Mouse (Mus musculus) intestine, postnatal 0 days (tissue): ENCODE measurements around the gene Itgb1. TPM values are rescaled to one million over a fixed set of nuclear protein-coding genes. Genes with fewer than 3 reads are reported as not detected.
A peak's percentile ranks its signal among the peaks of the same experiment; 100 is the strongest.

ENCODE experiments used
- ATAC-seq: fragments of 200-750 bp; cut with Nextera tagmentation; 2 replicates; pipeline ENCODE4 v1.8.0; 2017; ENCODE audit warnings: mild to moderate bottlenecking, moderate TSS enrichment, moderate library complexity
- H3K27ac ChIP-seq: fragments of 300-500 bp; sonication (generic); 2 replicates; pipeline ENCODE4 v1.5.1; 2014; ENCODE audit warnings: mild to moderate bottlenecking, low read depth, low read length, moderate library complexity
- H3K27me3 ChIP-seq: fragments of 300-500 bp; sonication (generic); replicated peaks from 2 replicates; pipeline ENCODE4 v1.6.1; 2014; ENCODE audit warnings: low read length, mixed read lengths; ENCODE audit not compliant: control insufficient read depth, insufficient read depth
- H3K36me3 ChIP-seq: fragments of 300-500 bp; sonication (generic); 2 replicates; pipeline ENCODE4 v1.6.1; 2014; ENCODE audit warnings: mild to moderate bottlenecking, moderate library complexity; ENCODE audit not compliant: control insufficient read depth, insufficient read depth
- H3K4me1 ChIP-seq: fragments of 300-500 bp; sonication (generic); replicated peaks from 2 replicates; pipeline ENCODE4 v1.6.1; 2014; ENCODE audit warnings: antibody characterized with exemption, low read length, mixed read lengths; ENCODE audit not compliant: control insufficient read depth, insufficient read depth
- H3K4me2 ChIP-seq: fragments of 300-500 bp; sonication (generic); replicated peaks from 2 replicates; pipeline ENCODE4 v1.6.1; 2014; ENCODE audit warnings: low read depth, mild to moderate bottlenecking, moderate library complexity
- H3K4me3 ChIP-seq: fragments of 300-500 bp; sonication (generic); 2 replicates; pipeline ENCODE4 v1.5.1; 2014; ENCODE audit warnings: low read depth, low read length
- H3K9ac ChIP-seq: fragments of 300-500 bp; sonication (generic); 2 replicates; pipeline ENCODE4 v1.6.1; 2014; ENCODE audit warnings: mild to moderate bottlenecking, low read depth, low read length
- H3K9me3 ChIP-seq: fragments of 300-500 bp; sonication (generic); 2 replicates; pipeline ENCODE4 v1.6.1; 2016; ENCODE audit warnings: mixed run types; ENCODE audit not compliant: control insufficient read depth
- CTCF ChIP-seq: sonication (generic); IDR thresholded peaks from 2 replicates; pipeline ENCODE4 v1.5.1; 2016; ENCODE audit warnings: low read depth, mild to moderate bottlenecking, control low read depth, antibody characterized with exemption, moderate library complexity
- WGBS: fragments of 180-500 bp; shearing (Covaris S2); extraction: QIAGEN DNeasy Blood & Tissue Kit; methylation state at CpG from one replicate; pipeline ENCODE4 v1.1.7; 2014; 5-methylcytosine and 5-hydroxymethylcytosine counted together
- polyA plus RNA-seq: library from polyadenylated mRNA; unstranded; fragments of >200 nt; fragmentation: Nextera tagmentation; extraction: Ambion mirVana; gene quantifications from 2 replicates; pipeline ENCODE4 v1.2.1, GENCODE M21; 2015

Gene Itgb1
- polyA plus RNA-seq, 1 experiment from 2014 or later = 188 TPM

GRCm38 (mm10) chr8:128680548-128681325, 4.7 kb upstream of the Itgb1 start:
- no peak overlapping the region for H3K9ac ChIP-seq
- TF ChIP-seq CTCF = no peak
- ATAC-seq = no peak
- peak overlapping the region; percentile 50; the same call in 1 of the 2 replicates for H3K27ac ChIP-seq
- H3K4me2 ChIP-seq = no peak overlapping the region
- H3K4me3 ChIP-seq = no peak overlapping the region
- H3K36me3 ChIP-seq = no peaks in the 10 kb centered on the region
- no peaks in the 10 kb centered on the region for H3K27me3 ChIP-seq
- no peaks in the 10 kb centered on the region for H3K9me3 ChIP-seq
- WGBS = 87% methylated on average over 2 of the region's 2 CpGs
- H3K4me1 ChIP-seq = no peaks in the 10 kb centered on the region

GRCm38 (mm10) chr8:128681970-128682369, 3.5 kb upstream of the Itgb1 start:
- no peak for TF ChIP-seq CTCF
- Histone ChIP-seq H3K27ac (no peak overlapping the region), H3K4me3 (no peak overlapping the region), H3K36me3 (no peaks in the 10 kb centered on the region), H3K9me3 (no peaks in the 10 kb centered on the region), H3K4me1 (no peaks in the 10 kb centered on the region), H3K9ac (no peak overlapping the region), H3K4me2 (no peak overlapping the region), H3K27me3 (no peaks in the 10 kb centered on the region)
- no peak for ATAC-seq
- 73% methylated on average over 3 of the region's 3 CpGs for WGBS

GRCm38 (mm10) chr8:128684609-128685506, 596 bp upstream of the Itgb1 start:
- H3K27me3 ChIP-seq = no peaks in the 10 kb centered on the region
- H3K9ac ChIP-seq = peak overlapping the region; percentile 98
- no peaks in the 10 kb centered on the region for H3K9me3 ChIP-seq
- peak overlapping the region; percentile 70 for H3K4me2 ChIP-seq
- WGBS = 5% methylated on average over 25 of the region's 25 CpGs
- peak overlapping the region; percentile 98 for H3K27ac ChIP-seq
- no peak for TF ChIP-seq CTCF
- no peaks in the 10 kb centered on the region; the same call in 1 of the 2 replicates for H3K4me1 ChIP-seq
- H3K36me3 ChIP-seq = no peaks in the 10 kb centered on the region
- ATAC-seq = peak; percentile 73
- H3K4me3 ChIP-seq = peak overlapping the region; percentile 83

- Histone ChIP-seq H3K27ac (peak overlapping the region; percentile 98), H3K27me3 (no peaks in the 10 kb centered on the region), H3K9me3 (no peaks in the 10 kb centered on the region), H3K4me3 (peak overlapping the region; percentile 83), H3K9ac (peak overlapping the region; percentile 98), H3K4me1 (peaks cover 4% of the 10 kb centered on the region; the same call in 1 of the 2 replicates), H3K4me2 (peak overlapping the region; percentile 70), H3K36me3 (no peaks in the 10 kb centered on the region)
- no peak for TF ChIP-seq CTCF
- WGBS = 0% methylated on average over 2 of the region's 2 CpGs
- ATAC-seq = no peak
Observed at GRCm38 (mm10) chr8:128686429-128686990, 1.1 kb downstream of the Itgb1 start.

GRCm38 (mm10) chr8:128688679-128689078, 3.2 kb downstream of the Itgb1 start:
- Histone ChIP-seq H3K4me2 (peak overlapping the region; percentile 70; the same call in 1 of the 2 replicates), H3K9me3 (no peaks in the 10 kb centered on the region), H3K27ac (no peak overlapping the region), H3K9ac (no peak overlapping the region), H3K36me3 (no peaks in the 10 kb centered on the region), H3K4me1 (peaks cover 4% of the 10 kb centered on the region; the same call in 1 of the 2 replicates), H3K27me3 (no peaks in the 10 kb centered on the region), H3K4me3 (no peak overlapping the region)
- no peak for TF ChIP-seq CTCF
- no peak for ATAC-seq
- 33% methylated on average over 3 of the region's 3 CpGs for WGBS

GRCm38 (mm10) chr8:128690056-128690455, 4.6 kb downstream of the Itgb1 start:
- no peak overlapping the region for H3K4me3 ChIP-seq
- no peaks in the 10 kb centered on the region for H3K9me3 ChIP-seq
- H3K4me2 ChIP-seq = peak overlapping the region; percentile 7; the same call in 1 of the 2 replicates
- H3K9ac ChIP-seq = no peak overlapping the region
- H3K4me1 ChIP-seq = peaks cover 4% of the 10 kb centered on the region; the same call in 1 of the 2 replicates
- no peak for TF ChIP-seq CTCF
- ATAC-seq = no peak
- H3K27ac ChIP-seq = no peak overlapping the region
- WGBS = 58% methylated on average over 1 of the region's 1 CpGs
- H3K36me3 ChIP-seq = no peaks in the 10 kb centered on the region
- H3K27me3 ChIP-seq = no peaks in the 10 kb centered on the region
